Comparison of ENCODE assay signal across 24 mouse cellular contexts in the genomic region with DNA sequence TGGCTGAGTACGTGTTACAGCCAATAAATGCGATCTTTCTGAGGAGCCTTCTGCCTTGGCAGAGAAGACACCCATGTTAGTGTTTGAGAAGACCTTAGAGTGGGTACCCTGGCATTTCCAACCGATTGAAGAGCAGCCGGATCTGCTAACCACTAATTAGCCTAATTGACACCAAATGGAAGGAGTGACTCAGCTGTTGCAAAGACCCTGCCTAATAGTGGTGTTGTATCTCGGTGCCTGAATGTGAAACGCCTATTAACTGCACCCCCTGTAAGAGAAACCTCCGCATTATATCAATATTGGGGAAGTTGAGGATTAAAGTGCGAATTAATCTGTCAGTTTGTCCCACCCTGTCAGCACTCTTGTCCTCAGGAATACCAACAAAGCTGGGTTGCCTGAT.
A peak's percentile ranks its signal among the peaks of the same experiment; 100 is the strongest.
DNase-seq lines count a peak whose midpoint lies in the region; ATAC-seq and TF ChIP-seq lines count a peak whose summit lies in the region.
"Had no signal": no experiment of that assay in that cellular context is flagged by ENCODE, and none has a peak within 500 bp of the region (broad histone marks: within the 10 kb centered on the region; RNA-seq: fewer than 3 reads in every experiment).

No protein-coding gene starts in this region.

- no peak overlapping the region for H3K9ac ChIP-seq in forebrain, embryonic 11.5 days (ENCODE audit: low read length)
- H3K9ac ChIP-seq in forebrain, embryonic 14.5 days (ENCODE audit: low read length) = no peak overlapping the region
- H3K9ac ChIP-seq in forebrain, postnatal 0 days = no peak overlapping the region
- H3K9ac ChIP-seq: embryonic facial prominence, embryonic 13.5 days; hindbrain, embryonic 12.5 days; hindbrain, embryonic 15.5 days had no signal

- no peaks in the 10 kb centered on the region for H3K9me3 ChIP-seq in forebrain, embryonic 11.5 days (ENCODE audit: control insufficient read depth, low read length)
- no peaks in the 10 kb centered on the region for H3K9me3 ChIP-seq in forebrain, embryonic 10.5 days
- no peaks in the 10 kb centered on the region for H3K9me3 ChIP-seq in forebrain, embryonic 14.5 days (replicated peaks; ENCODE audit: control insufficient read depth, low read length)
- H3K9me3 ChIP-seq in forebrain, postnatal 0 days (ENCODE audit: low read length) = no peaks in the 10 kb centered on the region
- H3K9me3 ChIP-seq in midbrain, embryonic 10.5 days (replicated peaks) = no peaks in the 10 kb centered on the region
- H3K9me3 ChIP-seq: embryonic facial prominence, embryonic 13.5 days; heart, embryonic 10.5 days; hindbrain, embryonic 12.5 days; hindbrain, embryonic 15.5 days had no signal

- WGBS in forebrain, embryonic 11.5 days = 56% methylated on average over 8 of the region's 8 CpGs
- 56% methylated on average over 8 of the region's 8 CpGs for WGBS in forebrain, embryonic 10.5 days
- WGBS in forebrain, embryonic 14.5 days = 27% methylated on average over 8 of the region's 8 CpGs
- 32% methylated on average over 8 of the region's 8 CpGs for WGBS in forebrain, postnatal 0 days
- WGBS in midbrain, embryonic 10.5 days = 77% methylated on average over 8 of the region's 8 CpGs

- H3K27me3 ChIP-seq in forebrain, embryonic 11.5 days (ENCODE audit: control insufficient read depth, insufficient read depth, low read length) = no peaks in the 10 kb centered on the region
- no peaks in the 10 kb centered on the region for H3K27me3 ChIP-seq in forebrain, embryonic 10.5 days (ENCODE audit: poor library complexity, severe bottlenecking)
- no peaks in the 10 kb centered on the region for H3K27me3 ChIP-seq in forebrain, embryonic 14.5 days (replicated peaks; ENCODE audit: control insufficient read depth, insufficient read depth, low read length)
- no peaks in the 10 kb centered on the region for H3K27me3 ChIP-seq in forebrain, postnatal 0 days (ENCODE audit: insufficient read depth, low read length)
- no peaks in the 10 kb centered on the region for H3K27me3 ChIP-seq in midbrain, embryonic 10.5 days (ENCODE audit: low read depth, poor library complexity, severe bottlenecking)
- H3K27me3 ChIP-seq: hindbrain, embryonic 12.5 days; hindbrain, embryonic 15.5 days had no signal

- peak; percentile 42; the same call in 1 of the 2 replicates for ATAC-seq in forebrain, embryonic 11.5 days (replicated peaks; ENCODE audit: low FRiP score)
- peak; percentile 63; the same call in 1 of the 2 replicates for ATAC-seq in forebrain, embryonic 14.5 days
- ATAC-seq in forebrain, postnatal 0 days = peak; percentile 58; the same call in 1 of the 2 replicates
- ATAC-seq: activated CD4-positive, CD25-positive, alpha-beta regulatory T cell, adult 4 months; intestine, postnatal 0 days had no signal

- H3K4me3 ChIP-seq in forebrain, embryonic 11.5 days (ENCODE audit: low read depth, low read length) = no peak overlapping the region
- no peak overlapping the region for H3K4me3 ChIP-seq in forebrain, embryonic 10.5 days
- no peak overlapping the region for H3K4me3 ChIP-seq in forebrain, embryonic 14.5 days (ENCODE audit: low read depth, low read length)
- no peak overlapping the region for H3K4me3 ChIP-seq in forebrain, postnatal 0 days (ENCODE audit: low read depth, low read length)
- no peak overlapping the region for H3K4me3 ChIP-seq in midbrain, embryonic 10.5 days
- H3K4me3 ChIP-seq: embryonic facial prominence, embryonic 13.5 days; heart, adult 2 months; heart, embryonic 10.5 days; hindbrain, embryonic 12.5 days; hindbrain, embryonic 15.5 days had no signal

- TF ChIP-seq CTCF in brain, embryonic 14.5 days (IDR thresholded peaks at IDR 0.05; ENCODE audit: borderline replicate concordance, extremely low read depth, insufficient read depth, insufficient read length) = no peak
- no peak for TF ChIP-seq CTCF in forebrain, postnatal 0 days (IDR thresholded peaks at IDR 0.05; ENCODE audit: low read depth)

- no peaks in the 10 kb centered on the region for H3K36me3 ChIP-seq in forebrain, embryonic 11.5 days (ENCODE audit: control insufficient read depth, insufficient read depth, low read length)
- no peaks in the 10 kb centered on the region for H3K36me3 ChIP-seq in forebrain, embryonic 10.5 days (replicated peaks)
- H3K36me3 ChIP-seq in forebrain, embryonic 14.5 days (ENCODE audit: control insufficient read depth, insufficient read depth, low read length) = no peaks in the 10 kb centered on the region
- no peaks in the 10 kb centered on the region for H3K36me3 ChIP-seq in forebrain, postnatal 0 days (ENCODE audit: insufficient read depth)
- H3K36me3 ChIP-seq in midbrain, embryonic 10.5 days = no peaks in the 10 kb centered on the region
- H3K36me3 ChIP-seq: embryonic facial prominence, embryonic 13.5 days; heart, embryonic 10.5 days; hindbrain, embryonic 12.5 days; hindbrain, embryonic 15.5 days had no signal

- H3K27ac ChIP-seq in forebrain, embryonic 11.5 days (ENCODE audit: low read depth, low read length) = no peak overlapping the region
- no peak overlapping the region for H3K27ac ChIP-seq in forebrain, embryonic 10.5 days
- no peak overlapping the region for H3K27ac ChIP-seq in forebrain, embryonic 14.5 days (ENCODE audit: low read depth, low read length)
- no peak overlapping the region for H3K27ac ChIP-seq in forebrain, postnatal 0 days (ENCODE audit: low read depth, low read length)
- no peak overlapping the region for H3K27ac ChIP-seq in midbrain, embryonic 10.5 days (replicated peaks)
- H3K27ac ChIP-seq: embryonic facial prominence, embryonic 13.5 days; heart, adult 2 months; heart, embryonic 10.5 days; hindbrain, embryonic 12.5 days; hindbrain, embryonic 15.5 days had no signal

- DNase-seq in forebrain, embryonic 11.5 days (ENCODE audit: low spot score) = no peak
- DNase-seq in forebrain, embryonic 10.5 days (ENCODE audit: extremely low spot score, low spot score) = no peak
- peak; percentile 75 for DNase-seq in brain, embryonic 14.5 days (ENCODE audit: low read depth)
- peak; percentile 61 for DNase-seq in forebrain, embryonic 14.5 days (ENCODE audit: low spot score)
- DNase-seq in forebrain, postnatal 0 days = peak; percentile 7
- no peak for DNase-seq in gastrocnemius, postnatal 14 days
- DNase-seq in midbrain, embryonic 10.5 days (ENCODE audit: low spot score) = no peak
- DNase-seq in spleen, postnatal 4 days (ENCODE audit: low spot score in 2 of 2) = no peak
- DNase-seq: adrenal gland, adult 8-10 months; adrenal gland, postnatal 25 days; B cell, adult 2 months; cerebellum, adult 11 months; cerebellum, adult 2 months; cerebellum, adult 9-11 months; cerebellum, postnatal 25 days; gastrocnemius, postnatal 36 days; heart, adult 2 months; kidney, adult 2 months had no signal

- TF ChIP-seq POLR2A in brain, embryonic 14.5 days (IDR thresholded peaks at IDR 0.05; ENCODE audit: borderline replicate concordance, extremely low read depth, insufficient read depth, insufficient read length, poor library complexity, severe bottlenecking) = no peak

- intact Hi-C loops in gastrocnemius, postnatal 14 days (cut with DNase I; ENCODE audit: low total_unique reads) = no loop called here

- no peak overlapping the region for H3K4me2 ChIP-seq in forebrain, embryonic 11.5 days (ENCODE audit: low read depth, low read length, severe bottlenecking)
- no peak overlapping the region for H3K4me2 ChIP-seq in forebrain, embryonic 14.5 days (ENCODE audit: low read length)
- H3K4me2 ChIP-seq in forebrain, postnatal 0 days (ENCODE audit: low read depth) = no peak overlapping the region
- H3K4me2 ChIP-seq: embryonic facial prominence, embryonic 13.5 days; hindbrain, embryonic 12.5 days; hindbrain, embryonic 15.5 days had no signal

- no peaks in the 10 kb centered on the region for H3K4me1 ChIP-seq in forebrain, embryonic 11.5 days (replicated peaks; ENCODE audit: control insufficient read depth, insufficient read depth, low read length)
- peaks cover 9% of the 10 kb centered on the region; the same call in 1 of the 2 replicates for H3K4me1 ChIP-seq in forebrain, embryonic 10.5 days
- no peaks in the 10 kb centered on the region for H3K4me1 ChIP-seq in forebrain, embryonic 14.5 days (ENCODE audit: control insufficient read depth, insufficient read depth, low read length)
- H3K4me1 ChIP-seq in forebrain, postnatal 0 days (ENCODE audit: insufficient read depth) = 0 out of 2 replicates have a peak, but pooled peaks cover 5% of the 10 kb centered on the region
- 0 out of 2 replicates have a peak, but pooled peaks cover 6% of the 10 kb centered on the region for H3K4me1 ChIP-seq in midbrain, embryonic 10.5 days
- H3K4me1 ChIP-seq: hindbrain, embryonic 12.5 days; hindbrain, embryonic 15.5 days had no signal

Comparison
In these comparisons a context has a peak if more than half of its experiments do, and no peak if none do; other contexts are left out.
1. DNase-seq: peak in brain, embryonic 14.5 days (single experiment), forebrain, embryonic 14.5 days (single experiment) and forebrain, postnatal 0 days (single experiment); none in forebrain, embryonic 11.5 days (single experiment), forebrain, embryonic 10.5 days (single experiment), gastrocnemius, postnatal 14 days (single experiment), midbrain, embryonic 10.5 days (single experiment) and spleen, postnatal 4 days (0 of 2).
2. Peak in every context shown above with its lines, with median percentiles within 50 percentile points of each other: ATAC-seq.